Mouse (Mus musculus) inflammation-experienced regulatory T-cells, adult 6 months (primary cell): Measurements from ENCODE around the gene Cd82. TPM values are rescaled to one million over a fixed set of nuclear protein-coding genes. Genes with fewer than 3 reads are reported as not detected.

Experiments
- ATAC-seq: one replicate; pipeline ENCODE4 v1.8.0; 2017
- polyA plus RNA-seq, 3 experiments: library from polyadenylated mRNA; unstranded; fragments of 100-300 nt; shearing (Covaris generic); gene quantifications; one replicate each; pipeline ENCODE4 v1.2.1; 2017

The Cd82 gene
- polyA plus RNA-seq, 3 experiments from 2014 or later: 528 to 940 (median 825) TPM

GRCm38 (mm10) chr2:93443106-93443505, 19.8 kb downstream of the Cd82 start:
- no peak for ATAC-seq

- no peak for ATAC-seq
These were observed 23.0 kb downstream of the Cd82 start for GRCm38 (mm10) chr2:93439812-93440559.

GRCm38 (mm10) chr2:93439352-93439771, 23.6 kb downstream of the Cd82 start:
- no peak for ATAC-seq

GRCm38 (mm10) chr2:93438335-93438734, 24.6 kb downstream of the Cd82 start:
- no peak for ATAC-seq

GRCm38 (mm10) chr2:93435577-93435976, 27.4 kb downstream of the Cd82 start:
- no peak for ATAC-seq

GRCm38 (mm10) chr2:93434896-93435295, 28.0 kb downstream of the Cd82 start:
- ATAC-seq: no peak

- no peak for ATAC-seq
These were observed 29.4 kb downstream of the Cd82 start for GRCm38 (mm10) chr2:93433543-93433942.

- no peak for ATAC-seq
These were observed 30.1 kb downstream of the Cd82 start for GRCm38 (mm10) chr2:93432600-93433389.

GRCm38 (mm10) chr2:93431575-93432325, 31.2 kb downstream of the Cd82 start:
- no peak for ATAC-seq

- no peak for ATAC-seq
These were observed 31.9 kb downstream of the Cd82 start for GRCm38 (mm10) chr2:93430993-93431392.

GRCm38 (mm10) chr2:93428004-93428531, 34.9 kb downstream of the Cd82 start:
- ATAC-seq: peak; percentile 51

- peak; percentile 53 for ATAC-seq
These were observed 35.8 kb downstream of the Cd82 start for GRCm38 (mm10) chr2:93427000-93427715.

- ATAC-seq: no peak
These were observed 37.1 kb downstream of the Cd82 start for GRCm38 (mm10) chr2:93425810-93426209.

GRCm38 (mm10) chr2:93424307-93424984, 38.5 kb downstream of the Cd82 start:
- peak; percentile 59 for ATAC-seq

GRCm38 (mm10) chr2:93421320-93421719, 41.6 kb downstream of the Cd82 start:
- no peak for ATAC-seq

GRCm38 (mm10) chr2:93419971-93420370, 43.0 kb downstream of the Cd82 start:
- no peak for ATAC-seq

- ATAC-seq: peak; percentile 50
These were observed 44.5 kb downstream of the Cd82 start for GRCm38 (mm10) chr2:93418396-93418795.

GRCm38 (mm10) chr2:93416874-93417709, 45.8 kb downstream of the Cd82 start:
- peak; percentile 21 for ATAC-seq

- ATAC-seq: no peak
These were observed 47.7 kb downstream of the Cd82 start for GRCm38 (mm10) chr2:93415281-93415680.

GRCm38 (mm10) chr2:93414163-93414562, 48.8 kb downstream of the Cd82 start:
- no peak for ATAC-seq
